Mouse (Mus musculus) stomach, embryonic 16.5 days (tissue): ENCODE measurements around the gene Cnot9. TPM values are rescaled to one million over a fixed set of nuclear protein-coding genes. Genes with fewer than 3 reads are reported as not detected.

ENCODE experiments used
- ATAC-seq: fragments of 200-750 bp; cut with Nextera tagmentation; 2 replicates; pipeline ENCODE4 v1.8.0; 2017; ENCODE audit warnings: moderate number of reproducible peaks, moderate TSS enrichment; ENCODE audit not compliant: insufficient read depth, low FRiP score
- H3K27ac ChIP-seq: fragments of 300-500 bp; sonication (generic); 2 replicates; pipeline ENCODE4 v1.5.1; 2014; ENCODE audit warnings: low read length
- H3K27me3 ChIP-seq: fragments of 300-500 bp; sonication (generic); 2 replicates; pipeline ENCODE4 v1.6.1; 2014; ENCODE audit warnings: low read length, control low read depth, mixed read lengths; ENCODE audit not compliant: control insufficient read depth, insufficient read depth
- H3K36me3 ChIP-seq: fragments of 300-500 bp; sonication (generic); 2 replicates; pipeline ENCODE4 v1.6.1; 2014; ENCODE audit warnings: low read length; ENCODE audit not compliant: control insufficient read depth, insufficient read depth
- H3K4me1 ChIP-seq: fragments of 300-500 bp; sonication (generic); 2 replicates; pipeline ENCODE4 v1.6.1; 2014; ENCODE audit warnings: low read length, control low read depth, mixed read lengths; ENCODE audit not compliant: control insufficient read depth, insufficient read depth
- H3K4me2 ChIP-seq: fragments of 300-500 bp; sonication (generic); 2 replicates; pipeline ENCODE4 v1.6.1; 2014; ENCODE audit warnings: low read depth, low read length, mixed read lengths
- H3K4me3 ChIP-seq: fragments of 300-500 bp; sonication (generic); replicated peaks from 2 replicates; pipeline ENCODE4 v1.5.1; 2014; ENCODE audit warnings: mild to moderate bottlenecking, low read length
- H3K9ac ChIP-seq: fragments of 300-500 bp; sonication (generic); 2 replicates; pipeline ENCODE4 v1.6.1; 2014; ENCODE audit warnings: low read length
- H3K9me3 ChIP-seq: fragments of 300-500 bp; sonication (generic); replicated peaks from 2 replicates; pipeline ENCODE4 v1.6.1; 2016; ENCODE audit warnings: low read length, control low read depth; ENCODE audit not compliant: control insufficient read depth
- WGBS: fragments of 180-500 bp; shearing (Covaris S2); extraction: QIAGEN DNeasy Blood & Tissue Kit; methylation state at CpG from one replicate; pipeline ENCODE4 v1.1.7; 2014; 5-methylcytosine and 5-hydroxymethylcytosine counted together
- polyA plus RNA-seq: library from polyadenylated mRNA; unstranded; fragments of >200 nt; fragmentation: Nextera tagmentation; extraction: Ambion mirVana; gene quantifications from 2 replicates; pipeline ENCODE4 v1.2.1, GENCODE M21; 2015

Cnot9 gene
- polyA plus RNA-seq, 1 experiment from 2014 or later, result 46.3 TPM

GRCm38 (mm10) chr1:74519875-74520274 is 14.0 kb downstream of the Cnot9 start:
- no peak overlapping the region for H3K4me2 ChIP-seq
- H3K27ac ChIP-seq, result no peak overlapping the region
- ATAC-seq, result no peak
- no peaks in the 10 kb centered on the region for H3K9me3 ChIP-seq
- H3K4me3 ChIP-seq, result no peak overlapping the region
- peaks cover 9% of the 10 kb centered on the region for H3K36me3 ChIP-seq
- H3K27me3 ChIP-seq, result no peaks in the 10 kb centered on the region
- H3K4me1 ChIP-seq, result no peaks in the 10 kb centered on the region
- no peak overlapping the region for H3K9ac ChIP-seq

- Histone ChIP-seq H3K4me2 (no peak overlapping the region), H3K27ac (no peak overlapping the region), H3K4me1 (no peaks in the 10 kb centered on the region), H3K36me3 (peaks cover 19% of the 10 kb centered on the region), H3K4me3 (no peak overlapping the region), H3K9me3 (no peaks in the 10 kb centered on the region), H3K27me3 (no peaks in the 10 kb centered on the region), H3K9ac (no peak overlapping the region)
- 87% methylated on average over 4 of the region's 4 CpGs for WGBS
- ATAC-seq, result no peak
Measured at GRCm38 (mm10) chr1:74524746-74525145, 18.9 kb downstream of the Cnot9 start.

- ATAC-seq, result no peak
- Histone ChIP-seq H3K27me3 (no peaks in the 10 kb centered on the region), H3K9me3 (no peaks in the 10 kb centered on the region), H3K9ac (no peak overlapping the region), H3K4me2 (no peak overlapping the region), H3K4me1 (no peaks in the 10 kb centered on the region), H3K27ac (no peak overlapping the region), H3K4me3 (no peak overlapping the region), H3K36me3 (peaks cover 22% of the 10 kb centered on the region)
- 91% methylated on average over 7 of the region's 7 CpGs for WGBS
Measured at GRCm38 (mm10) chr1:74528589-74528988, 22.7 kb downstream of the Cnot9 start.

- Histone ChIP-seq H3K9ac (no peak overlapping the region), H3K4me2 (no peak overlapping the region), H3K9me3 (no peaks in the 10 kb centered on the region), H3K36me3 (no peaks in the 10 kb centered on the region), H3K27me3 (no peaks in the 10 kb centered on the region), H3K27ac (no peak overlapping the region), H3K4me3 (no peak overlapping the region), H3K4me1 (no peaks in the 10 kb centered on the region; the same call in 1 of the 2 replicates)
- no peak for ATAC-seq
Measured at GRCm38 (mm10) chr1:74538650-74539049, 32.8 kb downstream of the Cnot9 start.

DNA sequence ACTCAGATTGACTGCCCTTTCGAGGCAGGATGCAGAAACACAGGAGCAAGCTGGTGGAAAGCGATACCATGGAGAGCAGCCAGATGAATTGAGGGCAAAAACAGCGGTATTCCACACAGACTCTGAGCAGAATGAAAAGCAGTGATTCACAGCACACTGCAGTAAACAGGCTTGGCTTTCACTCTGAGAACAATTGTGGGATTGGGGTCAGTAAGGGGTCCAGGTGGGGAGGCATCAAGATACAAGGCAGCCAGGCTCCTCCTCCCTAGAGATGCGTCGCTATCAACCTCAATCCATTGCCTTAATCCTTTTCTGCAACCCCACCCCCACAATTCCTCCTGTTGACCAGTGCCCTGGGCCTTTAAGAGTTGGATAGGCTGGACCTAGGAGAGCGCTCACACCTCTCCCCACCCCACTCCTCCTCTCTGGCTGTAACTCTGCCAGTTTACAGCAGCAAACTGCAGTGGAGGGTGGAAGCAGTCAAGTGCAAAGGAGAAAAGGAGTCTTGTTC is 36.6 kb downstream of the Cnot9 start, which contains the start of gene Plcd4:
Gene Plcd4 (plus strand): TSS at position 438 of the 511 bp plus-strand sequence.
- no peak within 1 kb of the TSS for H3K9ac ChIP-seq
- no peak within 1 kb of the TSS for H3K4me3 ChIP-seq
- 7% methylated on average over 6 of the region's 6 CpGs for WGBS
- H3K27ac ChIP-seq, result no peak within 1 kb of the TSS
- no peaks in the 10 kb centered on the region; the same call in 1 of the 2 replicates for H3K4me1 ChIP-seq
- no peaks in the 10 kb centered on the region for H3K27me3 ChIP-seq
- H3K36me3 ChIP-seq, result no peaks in the 10 kb centered on the region
- no peak for ATAC-seq
- no peaks in the 10 kb centered on the region for H3K9me3 ChIP-seq
- H3K4me2 ChIP-seq, result no peak within 1 kb of the TSS

DNA sequence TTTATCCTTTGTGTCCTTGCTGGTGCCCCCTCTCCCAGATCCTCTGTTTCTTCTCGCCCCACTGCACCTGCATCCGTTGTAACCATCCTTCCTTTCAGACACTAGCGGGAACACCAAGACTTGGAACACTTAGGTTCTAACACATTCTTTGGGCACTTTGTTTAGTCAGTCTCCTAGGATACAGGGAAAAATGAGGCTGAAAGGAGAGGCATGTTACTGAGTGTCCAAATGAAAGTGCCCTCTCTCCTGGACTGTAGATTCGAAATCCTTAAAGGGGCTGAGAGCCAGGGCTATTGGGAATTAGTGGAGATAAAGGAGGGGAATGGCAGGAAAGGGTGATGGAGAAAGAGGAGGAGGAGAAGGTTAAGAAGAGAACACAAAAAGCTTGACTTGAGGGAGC is 38.3 kb downstream of the Cnot9 start, which contains the start of gene Usp37:
Gene Usp37 (minus strand): TSS at position 101 of the 400 bp plus-strand sequence.
- ATAC-seq, result no peak

GRCm38 (mm10) chr1:74559061-74559460 is 53.2 kb downstream of the Cnot9 start:
- Histone ChIP-seq H3K36me3 (no peaks in the 10 kb centered on the region), H3K4me2 (no peak overlapping the region), H3K4me3 (no peak overlapping the region), H3K9me3 (no peaks in the 10 kb centered on the region), H3K9ac (no peak overlapping the region), H3K27ac (no peak overlapping the region), H3K4me1 (no peaks in the 10 kb centered on the region), H3K27me3 (no peaks in the 10 kb centered on the region)
- no peak for ATAC-seq
- 82% methylated on average over 5 of the region's 5 CpGs for WGBS

More for the DNA sequence above, 38.3 kb downstream of the Cnot9 start, which contains the start of gene Usp37:
- Histone ChIP-seq H3K36me3 (no peaks in the 10 kb centered on the region), H3K27ac (no peak within 1 kb of the TSS), H3K4me1 (no peaks in the 10 kb centered on the region; the same call in 1 of the 2 replicates), H3K4me2 (no peak within 1 kb of the TSS), H3K4me3 (no peak within 1 kb of the TSS), H3K9ac (no peak within 1 kb of the TSS), H3K27me3 (no peaks in the 10 kb centered on the region), H3K9me3 (no peaks in the 10 kb centered on the region)
- 74% methylated on average over 4 of the region's 4 CpGs for WGBS

- WGBS, result 89% methylated on average over 6 of the region's 6 CpGs
- peaks cover 20% of the 10 kb centered on the region; the same call in 1 of the 2 replicates for H3K36me3 ChIP-seq
- no peak overlapping the region for H3K4me3 ChIP-seq
- ATAC-seq, result no peak
- no peaks in the 10 kb centered on the region for H3K27me3 ChIP-seq
- H3K27ac ChIP-seq, result no peak overlapping the region
- H3K9ac ChIP-seq, result no peak overlapping the region
- no peaks in the 10 kb centered on the region for H3K4me1 ChIP-seq
- H3K9me3 ChIP-seq, result no peaks in the 10 kb centered on the region
- H3K4me2 ChIP-seq, result no peak overlapping the region
Measured at GRCm38 (mm10) chr1:74565834-74566233, 60.0 kb downstream of the Cnot9 start.

DNA sequence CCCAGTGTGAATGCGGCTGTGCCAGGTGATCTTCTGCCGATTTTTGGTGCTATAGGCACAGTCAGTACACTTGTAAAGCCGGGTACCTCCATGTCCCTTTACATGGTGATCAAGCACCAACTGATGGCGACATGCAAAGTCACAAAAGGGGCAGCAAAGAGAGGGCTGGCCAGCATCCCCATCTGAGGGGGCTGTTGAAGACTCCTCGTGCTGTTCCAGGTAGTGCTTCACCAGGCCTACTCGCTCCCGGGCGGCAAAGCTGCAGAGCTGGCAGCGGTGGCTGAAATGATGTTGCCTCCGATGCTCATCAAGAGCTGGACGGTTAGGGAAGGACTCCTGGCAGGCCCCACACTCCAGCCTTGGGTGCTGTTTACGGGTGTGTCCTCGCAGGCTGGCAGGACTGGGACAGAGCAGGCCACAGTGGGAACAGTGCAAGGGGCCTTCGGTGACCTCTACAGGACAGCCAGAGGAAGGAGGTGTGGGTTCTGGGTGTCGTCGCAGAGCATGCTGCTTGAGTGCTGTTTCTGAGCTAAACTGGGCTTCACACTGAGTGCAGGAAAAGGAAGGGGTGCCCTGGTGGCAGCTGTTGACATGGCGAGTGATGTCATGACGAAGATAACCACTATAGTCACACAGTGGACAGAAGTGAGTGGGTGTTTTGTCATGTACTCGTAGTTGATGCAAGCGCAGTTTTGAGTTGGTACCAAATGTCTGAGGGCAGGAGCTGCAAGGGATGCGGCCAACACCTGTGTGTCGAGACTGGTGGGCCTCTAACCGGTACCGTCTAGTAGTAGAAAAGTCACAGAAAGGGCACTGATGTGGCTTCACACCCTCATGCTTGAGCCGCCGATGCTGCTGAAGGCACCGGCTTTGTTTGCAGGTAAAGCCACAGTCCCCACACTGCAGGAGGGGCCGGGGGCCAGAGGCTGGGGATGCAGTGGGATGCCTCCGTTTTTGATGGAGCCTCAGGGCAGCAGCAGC is 64.2 kb downstream of the Cnot9 start:
- H3K4me3 ChIP-seq, result no peak overlapping the region
- no peaks in the 10 kb centered on the region for H3K4me1 ChIP-seq
- H3K36me3 ChIP-seq, result peaks cover 22% of the 10 kb centered on the region; the same call in 1 of the 2 replicates
- ATAC-seq, result no peak
- no peak overlapping the region for H3K27ac ChIP-seq
- H3K4me2 ChIP-seq, result no peak overlapping the region
- H3K9ac ChIP-seq, result no peak overlapping the region
- no peaks in the 10 kb centered on the region for H3K27me3 ChIP-seq
- WGBS, result 91% methylated on average over 29 of the region's 29 CpGs
- no peaks in the 10 kb centered on the region for H3K9me3 ChIP-seq
